Mouse (Mus musculus) cerebellum, adult 2 months (tissue): ENCODE results near the gene Tecta.

Source experiments
- CTCF ChIP-seq: fragments of 200-500 bp; IDR thresholded peaks from 2 replicates; pipeline ENCODE4 v1.5.1; 2011; ENCODE audit warnings: low read depth, mild to moderate bottlenecking, control low read depth, low read length, moderate library complexity, borderline replicate concordance; ENCODE audit not compliant: insufficient read depth
- POLR2A ChIP-seq: fragments of 200-500 bp; IDR thresholded peaks from 2 replicates; pipeline ENCODE4 v1.6.1; 2011; ENCODE audit warnings: low read length, control low read depth, borderline replicate concordance; ENCODE audit not compliant: insufficient read depth

DNA sequence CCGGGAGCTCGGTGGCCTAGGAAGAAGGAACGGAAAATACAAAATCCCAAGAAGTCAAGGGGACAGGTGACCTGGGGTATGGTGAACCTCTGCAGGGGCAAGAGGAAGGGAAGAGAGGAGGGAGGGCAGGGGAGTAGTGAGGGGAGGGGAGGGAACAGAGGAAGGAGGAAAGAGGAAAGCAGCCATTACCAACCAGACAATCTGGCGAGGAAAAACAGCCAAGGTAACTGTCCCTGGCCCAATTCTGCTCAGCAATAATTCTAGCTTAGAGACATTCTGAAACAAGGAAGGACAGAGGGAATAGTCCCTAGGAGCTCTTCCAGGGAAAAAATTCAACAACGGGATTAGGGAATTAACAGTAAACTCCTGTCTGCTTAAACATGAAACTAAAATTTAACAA lies 19.1 kb upstream of the Tecta start:
- TF ChIP-seq CTCF (no peak), POLR2A (no peak)
